Mouse (Mus musculus) erythroblast, embryonic 14.5 days (primary cell): ENCODE results near the gene Myof. TPM values are rescaled to one million over a fixed set of nuclear protein-coding genes. Genes with fewer than 3 reads are reported as not detected.

Source experiments
- H3K27me3 ChIP-seq: 2 replicates; pipeline ENCODE4 v1.6.1; 2012; ENCODE audit warnings: inconsistent platforms; ENCODE audit not compliant: control insufficient read depth
- H3K36me3 ChIP-seq: 2 replicates; pipeline ENCODE4 v1.6.1; 2012; ENCODE audit warnings: mild to moderate bottlenecking, inconsistent platforms; ENCODE audit not compliant: control insufficient read depth
- H3K4me1 ChIP-seq: 2 replicates; pipeline ENCODE4 v1.6.1; 2012; ENCODE audit warnings: inconsistent platforms; ENCODE audit not compliant: control insufficient read depth
- H3K4me3 ChIP-seq: replicated peaks from 2 replicates; pipeline ENCODE3; 2012; ENCODE audit warnings: moderate library complexity, mild to moderate bottlenecking, inconsistent platforms
- H3K9me3 ChIP-seq: 2 replicates; pipeline ENCODE4 v1.6.1; 2012; ENCODE audit warnings: low read length, inconsistent platforms, mixed read lengths; ENCODE audit not compliant: control insufficient read depth
- GATA1 ChIP-seq: IDR thresholded peaks from 2 replicates; pipeline ENCODE4 v1.6.1; 2012; ENCODE audit warnings: low read length, inconsistent platforms, mixed read lengths
- TAL1 ChIP-seq: IDR thresholded peaks from 3 replicates; pipeline ENCODE4 v1.6.1; 2012; ENCODE audit warnings: low read length, inconsistent platforms, mixed read lengths
- polyA plus RNA-seq: library from polyadenylated mRNA; stranded (reverse); fragments of >175 nt; gene quantifications from 2 replicates; pipeline ENCODE4 v1.2.3, GENCODE M21; 2012

Myof gene
- polyA plus RNA-seq, 1 experiment, result not detected

- no peaks in the 10 kb centered on the region for H3K9me3 ChIP-seq
- TF ChIP-seq TAL1, result no peak
- no peak for TF ChIP-seq GATA1
- no peak overlapping the region for H3K4me3 ChIP-seq
- no peaks in the 10 kb centered on the region for H3K27me3 ChIP-seq
- H3K36me3 ChIP-seq, result no peaks in the 10 kb centered on the region
- H3K4me1 ChIP-seq, result no peaks in the 10 kb centered on the region
Measured at GRCm38 (mm10) chr19:37946053-37946452, 97.3 kb downstream of the Myof start.

- Histone ChIP-seq H3K9me3 (no peaks in the 10 kb centered on the region), H3K36me3 (no peaks in the 10 kb centered on the region), H3K4me1 (no peaks in the 10 kb centered on the region)
Measured at GRCm38 (mm10) chr19:37939203-37939602, 104.2 kb downstream of the Myof start.

DNA sequence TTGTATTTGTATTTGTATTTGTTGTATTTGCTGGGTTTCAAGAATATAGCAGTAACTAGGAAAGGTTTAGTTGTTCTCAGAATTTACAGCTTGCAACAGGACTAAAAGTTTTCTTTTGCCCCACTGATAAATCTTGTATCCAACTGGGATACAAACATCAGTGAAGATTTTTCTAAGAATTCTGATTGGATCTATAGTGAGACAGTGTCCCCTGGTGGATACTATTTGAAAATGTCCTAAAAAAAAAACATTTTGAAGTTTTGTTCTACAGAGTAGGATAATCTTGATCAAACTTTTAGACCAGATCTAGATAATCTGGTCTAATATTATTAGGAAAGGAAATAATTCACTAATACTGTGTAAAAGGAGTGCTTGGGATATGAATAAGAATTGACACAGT lies 106.3 kb downstream of the Myof start:
- H3K4me1 ChIP-seq, result no peaks in the 10 kb centered on the region
- TF ChIP-seq TAL1 (no peak), GATA1 (no peak)
- no peak overlapping the region for H3K4me3 ChIP-seq
- H3K36me3 ChIP-seq, result no peaks in the 10 kb centered on the region
- no peaks in the 10 kb centered on the region for H3K9me3 ChIP-seq
- no peaks in the 10 kb centered on the region for H3K27me3 ChIP-seq

More at GRCm38 (mm10) chr19:37939203-37939602, 104.2 kb downstream of the Myof start:
- no peaks in the 10 kb centered on the region for H3K27me3 ChIP-seq
- H3K4me3 ChIP-seq, result no peak overlapping the region
- TF ChIP-seq TAL1 (no peak), GATA1 (no peak)

- TF ChIP-seq GATA1, result no peak
- no peak for TF ChIP-seq TAL1
- Histone ChIP-seq H3K27me3 (no peaks in the 10 kb centered on the region), H3K9me3 (no peaks in the 10 kb centered on the region), H3K4me1 (no peaks in the 10 kb centered on the region), H3K36me3 (no peaks in the 10 kb centered on the region), H3K4me3 (no peak overlapping the region)
Measured at GRCm38 (mm10) chr19:37934640-37935039, 108.7 kb downstream of the Myof start.

- Histone ChIP-seq H3K4me3 (no peak overlapping the region), H3K4me1 (no peaks in the 10 kb centered on the region), H3K36me3 (no peaks in the 10 kb centered on the region), H3K27me3 (no peaks in the 10 kb centered on the region), H3K9me3 (no peaks in the 10 kb centered on the region)
- no peak for TF ChIP-seq TAL1
- TF ChIP-seq GATA1, result no peak
Measured at GRCm38 (mm10) chr19:37932198-37932597, 111.2 kb downstream of the Myof start.

- TF ChIP-seq TAL1 (no peak), GATA1 (no peak)
Measured at GRCm38 (mm10) chr19:37927911-37928310, 115.5 kb downstream of the Myof start.

GRCm38 (mm10) chr19:37925323-37925722 lies 118.1 kb downstream of the Myof start:
- no peaks in the 10 kb centered on the region for H3K27me3 ChIP-seq
- TF ChIP-seq GATA1, result no peak
- TF ChIP-seq TAL1, result no peak
- no peak overlapping the region for H3K4me3 ChIP-seq
- H3K36me3 ChIP-seq, result no peaks in the 10 kb centered on the region
- H3K9me3 ChIP-seq, result no peaks in the 10 kb centered on the region
- H3K4me1 ChIP-seq, result no peaks in the 10 kb centered on the region

More at GRCm38 (mm10) chr19:37927911-37928310, 115.5 kb downstream of the Myof start:
- Histone ChIP-seq H3K27me3 (no peaks in the 10 kb centered on the region), H3K4me1 (no peaks in the 10 kb centered on the region), H3K36me3 (no peaks in the 10 kb centered on the region), H3K4me3 (no peak overlapping the region), H3K9me3 (no peaks in the 10 kb centered on the region)

GRCm38 (mm10) chr19:37924266-37924665 lies 119.1 kb downstream of the Myof start:
- Histone ChIP-seq H3K27me3 (no peaks in the 10 kb centered on the region), H3K4me1 (no peaks in the 10 kb centered on the region), H3K4me3 (no peak overlapping the region), H3K36me3 (no peaks in the 10 kb centered on the region), H3K9me3 (no peaks in the 10 kb centered on the region)
- TF ChIP-seq GATA1, result no peak
- TF ChIP-seq TAL1, result no peak

DNA sequence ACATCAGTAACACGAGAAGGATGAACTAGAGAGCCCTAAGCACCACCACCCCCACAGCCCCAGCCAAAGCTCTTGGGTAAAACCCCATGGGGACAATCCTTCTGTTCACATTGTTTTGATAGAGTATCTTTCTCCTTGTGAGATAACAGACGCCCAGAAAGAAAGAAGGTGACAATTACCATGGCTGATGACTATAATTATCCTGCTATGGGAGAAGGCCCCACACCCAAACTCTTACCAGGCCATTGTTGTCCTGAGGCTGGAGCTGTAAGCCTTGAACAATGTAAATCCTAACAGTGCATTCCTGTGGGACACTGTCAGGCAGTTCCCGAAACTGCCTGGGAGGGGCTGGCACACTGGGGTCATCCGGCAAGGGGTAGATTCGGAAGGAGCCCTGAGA lies 122.3 kb downstream of the Myof start:
- no peak for TF ChIP-seq GATA1
- no peak for TF ChIP-seq TAL1
- Histone ChIP-seq H3K36me3 (no peaks in the 10 kb centered on the region), H3K4me1 (no peaks in the 10 kb centered on the region), H3K4me3 (no peak overlapping the region), H3K9me3 (no peaks in the 10 kb centered on the region), H3K27me3 (no peaks in the 10 kb centered on the region)

DNA sequence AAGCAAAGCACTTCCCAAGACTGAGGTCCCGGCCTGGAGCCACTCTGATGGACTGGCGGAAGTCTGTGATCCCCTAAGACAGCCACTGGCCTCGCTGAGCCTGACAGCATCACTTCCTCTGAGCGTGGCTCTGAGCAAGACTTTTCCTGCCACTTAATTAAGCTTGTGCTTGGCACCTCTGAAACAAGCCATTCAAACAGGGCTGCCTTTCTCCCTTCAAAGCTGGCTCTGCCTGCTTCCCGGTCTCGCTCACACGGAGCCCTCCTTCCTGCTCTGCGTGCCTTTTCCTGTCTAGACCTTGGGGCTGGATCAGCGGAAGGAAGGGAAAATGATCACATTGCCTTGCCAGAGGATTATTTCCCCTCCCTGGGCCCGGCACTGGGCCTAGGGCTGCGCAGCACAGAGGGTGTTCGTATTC lies 124.9 kb downstream of the Myof start:
- H3K36me3 ChIP-seq, result no peaks in the 10 kb centered on the region
- no peaks in the 10 kb centered on the region for H3K27me3 ChIP-seq
- H3K9me3 ChIP-seq, result no peaks in the 10 kb centered on the region
- TF ChIP-seq GATA1, result no peak
- TF ChIP-seq TAL1, result no peak
- no peak overlapping the region for H3K4me3 ChIP-seq
- no peaks in the 10 kb centered on the region for H3K4me1 ChIP-seq
